Mouse (Mus musculus) midbrain, postnatal 0 days (tissue): ENCODE data around the gene Pcyt1a. TPM values are rescaled to one million over a fixed set of nuclear protein-coding genes. Genes with fewer than 3 reads are reported as not detected.

Experiments used
- ATAC-seq: fragments of 200-750 bp; cut with Nextera tagmentation; 2 replicates; pipeline ENCODE4 v1.8.0; 2017; ENCODE audit warnings: moderate number of reproducible peaks, mild to moderate bottlenecking, moderate TSS enrichment, moderate library complexity; ENCODE audit not compliant: low FRiP score
- DNase-seq: peaks from one replicate; pipeline ENCODE4 v3.0.0-alpha.2; 2015; ENCODE audit warnings: low spot score
- H3K27ac ChIP-seq: fragments of 300-500 bp; sonication (generic); 2 replicates; pipeline ENCODE4 v1.5.1; 2014; ENCODE audit warnings: low read depth, mild to moderate bottlenecking, low read length, mixed read lengths
- H3K27me3 ChIP-seq: fragments of 300-500 bp; sonication (generic); 2 replicates; pipeline ENCODE4 v1.6.1; 2014; ENCODE audit warnings: low read length, control low read depth, mixed read lengths; ENCODE audit not compliant: insufficient read depth
- H3K36me3 ChIP-seq: fragments of 300-500 bp; sonication (generic); 2 replicates; pipeline ENCODE4 v1.6.1; 2014; ENCODE audit warnings: low read length, control low read depth, mixed read lengths; ENCODE audit not compliant: insufficient read depth
- H3K4me1 ChIP-seq: fragments of 300-500 bp; sonication (generic); 2 replicates; pipeline ENCODE4 v1.6.1; 2014; ENCODE audit warnings: mild to moderate bottlenecking, control low read depth, antibody characterized with exemption, low read length, mixed read lengths; ENCODE audit not compliant: insufficient read depth
- H3K4me2 ChIP-seq: fragments of 300-500 bp; sonication (generic); 2 replicates; pipeline ENCODE4 v1.6.1; 2014; ENCODE audit warnings: low read depth, mild to moderate bottlenecking, low read length, mixed read lengths; ENCODE audit not compliant: poor library complexity, severe bottlenecking
- H3K4me3 ChIP-seq: fragments of 300-500 bp; sonication (generic); 2 replicates; pipeline ENCODE4 v1.5.1; 2014; ENCODE audit warnings: low read depth, mild to moderate bottlenecking, low read length, moderate library complexity
- H3K9ac ChIP-seq: fragments of 300-500 bp; sonication (generic); replicated peaks from 2 replicates; pipeline ENCODE4 v1.6.1; 2014; ENCODE audit warnings: mild to moderate bottlenecking, low read length, moderate library complexity, mixed read lengths; ENCODE audit not compliant: poor library complexity, severe bottlenecking
- H3K9me3 ChIP-seq: fragments of 300-500 bp; sonication (generic); 2 replicates; pipeline ENCODE4 v1.6.1; 2016; ENCODE audit warnings: low read length, control low read depth
- CTCF ChIP-seq: IDR thresholded peaks from 2 replicates; pipeline ENCODE4 v1.5.1; 2016; ENCODE audit warnings: antibody characterized with exemption, mild to moderate bottlenecking
- WGBS: fragments of 180-500 bp; shearing (Covaris S2); extraction: QIAGEN DNeasy Blood & Tissue Kit; methylation state at CpG from one replicate; pipeline ENCODE4 v1.1.7; 2014; 5-methylcytosine and 5-hydroxymethylcytosine counted together
- polyA plus RNA-seq: library from polyadenylated mRNA; unstranded; fragments of >200 nt; fragmentation: Nextera tagmentation; extraction: Ambion mirVana; gene quantifications from 2 replicates; pipeline ENCODE4 v1.2.1, GENCODE M21; 2015
- total RNA-seq: library from RNA; depleted of rRNA; stranded (reverse); fragments of >200 nt; gene quantifications from 2 replicates; pipeline ENCODE4 v1.2.3, GENCODE M21; 2014

The Pcyt1a gene
- total and polyA plus RNA-seq, 2 experiments from 2014 or later = 49.2 to 52.7 TPM

DNA sequence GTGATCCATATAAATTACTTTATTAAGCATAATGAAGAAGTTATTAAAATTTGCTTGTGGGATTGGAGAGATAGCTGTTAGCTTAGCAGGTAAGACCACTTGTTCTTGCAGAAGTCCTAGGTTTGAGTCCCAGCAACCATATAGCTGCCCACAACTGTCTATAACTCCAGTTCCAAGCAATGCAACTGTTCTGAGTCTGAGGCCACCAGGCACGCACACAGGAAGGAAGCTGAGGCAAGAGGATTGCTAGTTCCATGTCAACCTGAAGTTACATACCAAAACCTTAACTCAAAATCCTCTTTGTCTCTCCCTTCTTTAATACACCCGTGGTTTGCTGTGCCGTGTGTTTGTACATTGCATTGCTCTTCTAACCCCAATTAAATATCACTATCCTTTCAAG, 39.8 kb upstream of the Pcyt1a start:
- Histone ChIP-seq H3K9ac (no peak overlapping the region), H3K4me2 (no peak overlapping the region), H3K27me3 (no peaks in the 10 kb centered on the region), H3K4me1 (no peaks in the 10 kb centered on the region), H3K36me3 (peaks cover 6% of the 10 kb centered on the region; the same call in 1 of the 2 replicates), H3K9me3 (no peaks in the 10 kb centered on the region), H3K27ac (no peak overlapping the region), H3K4me3 (no peak overlapping the region)
- DNase-seq = no peak
- ATAC-seq = no peak
- no peak for TF ChIP-seq CTCF
- WGBS = 97% methylated on average over 3 of the region's 3 CpGs

DNA sequence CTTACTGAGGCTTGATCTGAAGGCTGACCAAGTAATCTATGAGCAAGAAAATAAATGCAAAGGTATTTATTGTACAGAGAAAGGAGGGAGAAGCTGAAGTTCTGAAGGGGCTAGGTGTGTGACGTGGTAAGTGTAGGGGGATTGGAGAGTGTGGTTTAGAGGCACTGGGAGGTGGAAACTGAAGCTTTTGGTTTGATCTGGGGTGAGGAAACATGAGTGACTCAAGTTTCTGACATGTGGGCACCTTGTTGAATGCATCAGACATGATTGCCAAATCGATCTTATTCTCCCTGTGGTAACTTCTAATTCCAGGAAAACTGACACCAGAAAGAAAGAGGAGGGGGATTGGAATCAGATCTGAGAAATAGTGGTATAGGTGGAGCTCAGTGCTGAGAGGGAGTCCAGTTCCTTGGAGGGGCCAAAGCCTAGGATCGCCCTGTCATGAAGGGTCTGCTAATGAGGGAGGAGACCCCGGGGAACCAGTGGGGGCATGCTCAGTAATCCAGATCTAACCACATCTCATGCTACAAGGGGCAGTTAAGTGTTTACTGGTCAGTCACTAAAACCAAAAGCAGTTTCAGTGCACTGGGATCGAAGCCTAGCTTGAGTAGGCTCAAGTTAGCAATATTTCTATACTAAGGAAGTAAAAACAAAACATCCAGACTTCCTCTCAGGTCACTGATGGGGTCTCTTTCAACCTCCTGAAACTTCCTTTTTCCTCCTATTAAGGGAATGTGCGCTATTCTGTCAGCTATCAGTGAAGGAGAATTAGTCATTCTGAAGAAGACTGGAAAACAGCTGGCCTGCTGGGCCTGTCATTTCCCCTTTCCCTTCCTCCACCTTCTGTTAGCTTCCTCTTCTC, 34.8 kb upstream of the Pcyt1a start:
- Histone ChIP-seq H3K4me1 (no peaks in the 10 kb centered on the region), H3K27me3 (no peaks in the 10 kb centered on the region), H3K27ac (no peak overlapping the region), H3K4me3 (no peak overlapping the region), H3K36me3 (peaks cover 4% of the 10 kb centered on the region; the same call in 1 of the 2 replicates), H3K9me3 (no peaks in the 10 kb centered on the region), H3K4me2 (no peak overlapping the region), H3K9ac (no peak overlapping the region)
- TF ChIP-seq CTCF = no peak
- WGBS = 74% methylated on average over 6 of the region's 6 CpGs
- no peak for DNase-seq
- ATAC-seq = no peak

DNA sequence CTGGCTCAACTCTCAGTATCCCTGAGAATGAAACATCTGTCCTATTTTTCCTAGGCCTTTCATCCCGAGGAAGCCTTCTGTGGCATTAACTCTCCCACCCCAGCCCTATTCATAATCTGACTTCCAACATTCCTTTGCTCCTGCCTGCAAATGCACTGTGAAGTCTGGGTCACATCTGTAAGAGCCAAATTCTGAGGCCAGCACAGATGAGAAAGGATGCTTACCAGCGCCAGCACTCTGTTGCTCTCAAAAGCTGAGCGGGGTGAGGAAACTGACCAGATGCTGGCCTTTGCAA, 34.2 kb upstream of the Pcyt1a start:
- ATAC-seq = no peak
- TF ChIP-seq CTCF = no peak
- WGBS = 60% methylated on average over 3 of the region's 3 CpGs

GRCm38 (mm10) chr16:32398206-32398605, 32.5 kb upstream of the Pcyt1a start:
- ATAC-seq = no peak
- no peak for TF ChIP-seq CTCF
- Histone ChIP-seq H3K4me2 (no peak overlapping the region), H3K27ac (no peak overlapping the region), H3K27me3 (no peaks in the 10 kb centered on the region), H3K36me3 (peaks cover under 1% of the 10 kb centered on the region; the same call in 1 of the 2 replicates), H3K9me3 (no peaks in the 10 kb centered on the region), H3K4me1 (no peaks in the 10 kb centered on the region), H3K9ac (no peak overlapping the region), H3K4me3 (no peak overlapping the region)
- no peak for DNase-seq
- 76% methylated on average over 3 of the region's 3 CpGs for WGBS

More for the DNA sequence above, 34.2 kb upstream of the Pcyt1a start:
- H3K4me1 ChIP-seq = no peaks in the 10 kb centered on the region
- H3K36me3 ChIP-seq = peaks cover 4% of the 10 kb centered on the region; the same call in 1 of the 2 replicates
- H3K27me3 ChIP-seq = no peaks in the 10 kb centered on the region
- H3K27ac ChIP-seq = no peak overlapping the region
- no peak overlapping the region for H3K4me2 ChIP-seq
- H3K9ac ChIP-seq = no peak overlapping the region
- H3K9me3 ChIP-seq = no peaks in the 10 kb centered on the region
- no peak overlapping the region for H3K4me3 ChIP-seq
- DNase-seq = no peak

GRCm38 (mm10) chr16:32400267-32400666, 30.5 kb upstream of the Pcyt1a start, which contains the start of gene Tm4sf19:
Tm4sf19 (plus strand) TSS chr16:32400506.
- DNase-seq = no peak
- no peaks in the 10 kb centered on the region for H3K36me3 ChIP-seq
- no peak within 1 kb of the TSS for H3K27ac ChIP-seq
- WGBS = 84% methylated on average over 7 of the region's 7 CpGs
- ATAC-seq = no peak
- no peak for TF ChIP-seq CTCF
- no peaks in the 10 kb centered on the region for H3K27me3 ChIP-seq
- no peak within 1 kb of the TSS for H3K4me3 ChIP-seq
- no peak within 1 kb of the TSS for H3K9ac ChIP-seq
- no peaks in the 10 kb centered on the region for H3K4me1 ChIP-seq
- no peaks in the 10 kb centered on the region for H3K9me3 ChIP-seq
- no peak within 1 kb of the TSS for H3K4me2 ChIP-seq

- Histone ChIP-seq H3K4me3 (no peak overlapping the region), H3K9ac (no peak overlapping the region), H3K9me3 (no peaks in the 10 kb centered on the region), H3K27ac (no peak overlapping the region), H3K4me2 (no peak overlapping the region), H3K27me3 (no peaks in the 10 kb centered on the region), H3K36me3 (no peaks in the 10 kb centered on the region), H3K4me1 (no peaks in the 10 kb centered on the region)
- WGBS = 83% methylated on average over 9 of the region's 9 CpGs
- TF ChIP-seq CTCF = no peak
- ATAC-seq (no peak), DNase-seq (no peak)
These were observed 29.3 kb upstream of the Pcyt1a start for GRCm38 (mm10) chr16:32401335-32401965.
